Mouse (Mus musculus): ENCODE measurements around the gene Sorcs3.

Gene Sorcs3

DNA sequence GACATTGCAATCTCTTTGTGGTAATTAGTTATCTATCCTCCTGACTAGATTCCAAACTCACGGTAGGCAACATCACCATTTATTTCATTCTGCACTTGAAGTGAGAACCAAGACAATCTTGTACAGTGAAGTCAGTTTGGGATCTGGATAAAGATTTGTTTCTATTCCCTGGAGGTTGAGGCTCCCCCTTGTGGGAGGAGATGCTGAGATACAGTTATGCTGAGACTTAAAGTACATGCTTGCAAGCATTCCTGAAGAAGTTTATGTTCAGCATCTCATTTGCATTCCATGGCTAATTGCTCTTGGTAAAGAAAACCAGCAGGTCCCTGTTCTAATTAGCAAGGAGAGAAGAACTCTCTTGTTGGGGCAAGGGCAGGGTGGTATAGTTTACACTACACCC lies 185.7 kb downstream of the Sorcs3 start:
- no peak for DNase-seq

- DNase-seq, result no peak
Observed at GRCm38 (mm10) chr19:48404774-48405495, 199.1 kb downstream of the Sorcs3 start.

DNA sequence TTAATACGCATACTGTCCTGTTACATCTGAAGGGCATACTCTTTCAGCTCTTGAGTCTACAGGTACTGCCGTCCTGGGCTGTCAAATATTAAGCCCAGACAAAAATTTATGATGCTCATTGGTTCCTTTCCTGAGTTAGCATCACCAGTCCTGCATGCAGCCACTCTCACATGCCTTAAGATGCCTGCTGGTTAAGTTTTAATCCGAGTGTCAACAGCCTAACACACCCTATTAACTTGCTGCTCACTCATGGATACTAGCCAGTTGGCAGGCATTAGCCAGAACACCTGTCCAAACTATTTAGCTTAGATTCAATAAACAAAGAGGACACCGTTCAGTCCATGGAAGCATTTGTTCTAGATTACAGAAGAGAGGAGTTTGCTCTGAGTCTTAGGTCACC lies 202.4 kb downstream of the Sorcs3 start:
- no peak for DNase-seq

DNA sequence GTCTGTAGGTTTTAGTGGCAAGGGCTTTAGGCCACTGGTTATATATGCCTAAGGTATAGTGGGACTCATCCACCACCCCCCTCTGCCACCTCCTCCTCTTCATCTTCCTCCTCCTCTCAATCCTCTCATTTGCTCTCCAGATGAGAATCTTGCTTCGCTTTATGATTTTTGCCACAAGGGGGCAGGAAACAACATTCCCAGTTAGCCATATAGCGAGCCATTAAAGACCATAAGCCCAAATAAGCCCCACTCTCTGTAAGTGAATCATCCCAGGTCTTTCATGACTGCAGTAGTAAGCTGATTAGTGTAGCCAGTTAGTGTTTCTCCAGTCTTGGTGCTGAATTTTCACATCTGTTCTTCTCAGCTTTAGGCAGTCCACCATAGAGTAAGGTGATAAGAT lies 205.5 kb downstream of the Sorcs3 start:
- no peak for DNase-seq

DNA sequence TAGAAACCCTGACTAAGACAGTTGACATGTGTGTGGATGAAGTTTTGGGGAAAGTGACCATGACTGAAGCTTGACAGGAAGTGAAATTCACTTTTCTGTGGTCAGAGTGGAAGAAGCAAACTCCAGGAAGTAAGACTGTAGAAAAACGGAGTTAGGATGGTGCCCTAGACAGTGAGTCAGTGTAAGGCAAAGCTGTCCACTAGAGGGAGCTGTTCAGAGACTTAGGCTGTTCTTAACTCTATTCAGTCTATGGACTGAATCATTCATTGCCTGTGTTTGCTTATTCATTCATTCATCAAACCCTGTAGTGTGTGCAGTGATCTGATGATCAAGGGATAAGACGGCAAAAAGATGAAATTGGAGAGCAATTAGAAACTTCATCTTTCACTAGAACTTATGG lies 208.0 kb downstream of the Sorcs3 start:
- no peak for DNase-seq

- no peak for DNase-seq
Observed at GRCm38 (mm10) chr19:48418356-48418755, 212.5 kb downstream of the Sorcs3 start.

- DNase-seq, result no peak
Observed at GRCm38 (mm10) chr19:48429263-48429662, 223.4 kb downstream of the Sorcs3 start.

DNA sequence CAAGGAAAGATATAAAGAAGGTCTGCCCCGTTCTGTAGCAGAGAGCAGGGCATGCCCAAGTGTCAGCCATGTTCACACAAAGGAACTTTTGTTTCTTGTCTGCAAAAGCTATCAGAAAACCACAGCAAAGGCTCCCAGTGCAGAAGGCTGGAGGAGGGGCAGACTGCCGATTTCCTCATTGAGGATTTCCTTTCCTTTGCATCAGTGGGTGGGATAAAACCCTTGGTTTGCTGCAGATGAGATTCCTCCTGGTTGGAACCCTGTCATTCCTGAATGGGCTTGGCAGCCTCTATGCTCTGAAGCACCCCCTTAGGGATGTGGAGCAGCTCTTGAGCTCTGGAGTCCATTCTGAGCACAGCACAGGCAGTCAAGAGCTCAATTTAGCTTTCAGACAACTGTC lies 223.9 kb downstream of the Sorcs3 start:
- no peak for DNase-seq

DNA sequence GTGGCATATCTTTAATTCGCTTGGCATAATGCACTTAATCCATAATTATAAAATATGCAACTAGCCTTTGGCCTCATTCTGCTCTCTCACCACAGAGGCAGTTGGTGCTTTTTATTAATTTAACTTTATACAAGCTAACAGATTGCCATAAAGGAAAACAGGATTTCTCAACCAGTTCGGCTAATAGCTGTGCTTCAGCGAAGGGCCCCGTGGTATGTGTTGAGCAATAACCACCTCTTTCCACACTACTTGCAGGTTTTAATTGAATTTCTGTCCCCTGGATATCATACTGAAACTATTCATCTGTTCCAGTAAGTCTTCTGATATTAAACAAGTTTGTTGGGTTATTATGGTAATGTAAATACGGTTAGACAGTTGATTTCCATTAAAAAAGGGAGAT lies 224.5 kb downstream of the Sorcs3 start:
- no peak for DNase-seq

- no peak for DNase-seq
Observed at GRCm38 (mm10) chr19:48438450-48438849, 232.6 kb downstream of the Sorcs3 start.

DNA sequence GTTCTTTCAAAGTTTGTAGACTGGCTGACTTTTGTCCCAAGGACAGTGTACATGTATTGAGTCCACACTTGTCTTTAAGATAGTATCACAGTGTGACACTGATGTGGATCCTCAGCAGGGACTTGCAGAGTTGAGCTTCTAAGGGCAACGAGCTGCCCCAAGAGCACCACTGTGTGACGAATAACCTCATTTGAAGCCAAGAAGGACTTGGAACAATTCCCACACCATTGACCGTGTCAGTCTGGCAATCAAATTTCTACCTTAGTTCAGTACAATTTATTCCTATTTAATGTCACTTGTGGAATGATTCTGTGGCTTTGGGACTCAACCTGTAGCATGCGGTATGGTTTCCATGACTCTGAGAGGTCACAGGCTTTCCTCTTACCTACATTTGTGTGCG lies 255.3 kb downstream of the Sorcs3 start:
- no peak for DNase-seq

- DNase-seq, result no peak
Observed at GRCm38 (mm10) chr19:48462426-48462825, 256.6 kb downstream of the Sorcs3 start.

DNA sequence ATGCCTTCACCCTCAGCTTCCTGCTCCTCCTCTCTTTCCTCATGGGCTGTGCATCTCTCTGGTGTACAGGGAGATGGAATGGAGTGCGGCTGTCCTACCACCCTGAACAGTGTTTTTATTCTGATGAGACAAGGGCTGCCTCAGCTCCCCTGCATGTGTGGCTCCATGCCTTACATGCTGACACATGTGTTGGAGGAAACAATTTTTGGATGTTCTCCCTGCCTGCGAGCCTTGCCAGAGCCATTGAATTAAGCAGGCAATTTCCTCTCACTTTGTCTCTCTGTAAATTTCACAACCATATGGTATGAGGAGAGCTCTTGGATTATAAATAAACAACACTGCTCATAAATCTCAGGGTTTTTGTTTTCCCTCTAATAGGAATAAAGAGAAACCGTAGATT lies 257.7 kb downstream of the Sorcs3 start:
- DNase-seq, result no peak

DNA sequence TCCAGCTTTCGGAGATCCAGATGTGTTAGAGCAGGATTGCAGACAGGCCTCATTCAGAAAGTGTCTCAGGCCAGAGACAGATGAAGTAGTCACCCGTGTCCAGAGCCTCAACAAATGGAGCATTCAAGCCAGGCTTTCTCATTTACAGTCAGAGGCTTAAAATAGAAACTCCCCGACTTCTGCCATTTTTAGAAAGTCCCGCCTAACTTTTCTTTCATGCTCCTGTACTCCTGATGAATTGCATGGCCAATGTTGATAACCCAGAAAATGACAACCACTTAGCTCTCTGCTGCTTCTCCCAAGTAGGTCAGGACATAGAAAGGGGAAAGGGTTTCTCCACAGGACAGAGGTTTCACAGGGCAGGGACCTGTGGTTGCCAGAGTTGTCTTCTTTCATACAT lies 261.6 kb downstream of the Sorcs3 start:
- DNase-seq, result no peak

- no peak for DNase-seq
Observed at GRCm38 (mm10) chr19:48469791-48470410, 264.1 kb downstream of the Sorcs3 start.

- DNase-seq, result no peak
Observed at GRCm38 (mm10) chr19:48471927-48472326, 266.1 kb downstream of the Sorcs3 start.

DNA sequence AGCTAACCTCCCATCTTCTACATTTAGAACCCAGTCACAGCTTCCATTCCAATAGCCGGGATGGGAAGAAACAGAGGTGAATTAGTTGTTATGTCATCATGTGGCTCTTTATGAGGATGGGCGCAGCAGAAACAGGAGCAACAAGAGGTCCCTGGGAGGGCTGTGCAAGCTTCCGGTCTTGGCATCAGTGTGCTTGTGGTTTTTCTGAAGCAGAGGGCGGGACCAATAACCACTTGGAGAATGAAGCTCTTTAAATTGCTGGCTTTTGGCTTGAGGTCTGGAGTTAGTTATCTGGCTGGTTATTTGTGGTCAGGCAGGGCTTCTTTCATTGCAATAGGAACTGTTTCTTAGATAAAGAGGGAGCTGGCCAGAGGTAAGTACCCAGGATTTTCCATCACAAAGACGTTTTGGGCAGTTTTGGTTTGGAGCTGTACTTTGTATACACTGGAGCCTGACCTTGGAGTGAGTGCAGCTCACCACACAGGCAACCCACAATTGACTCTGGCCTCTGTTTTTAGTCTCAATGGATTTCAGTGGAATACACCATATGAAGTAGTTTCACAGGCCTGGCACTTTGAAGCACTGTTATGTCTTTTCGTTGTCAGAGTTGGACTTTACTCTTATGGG lies 270.1 kb downstream of the Sorcs3 start:
- DNase-seq, result no peak

DNA sequence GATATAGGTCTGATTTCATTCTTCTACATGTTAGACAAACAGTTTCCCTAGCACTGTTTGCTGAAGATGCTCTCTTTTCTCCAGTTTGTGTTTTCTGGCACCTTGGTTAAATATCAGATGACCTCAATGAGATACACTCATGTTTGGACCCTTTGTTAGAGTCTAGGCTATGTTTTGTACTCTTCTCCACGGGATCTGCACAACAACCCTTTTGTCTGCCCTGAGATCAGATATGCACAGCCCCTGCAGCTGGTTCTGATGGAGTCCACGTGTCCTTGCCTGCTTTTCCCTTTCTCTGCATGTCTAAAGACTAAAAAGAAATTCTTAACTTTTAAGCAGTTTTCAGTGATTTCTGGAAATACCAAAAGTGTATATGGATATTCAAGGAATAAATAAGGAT lies 273.0 kb downstream of the Sorcs3 start:
- no peak for DNase-seq

GRCm38 (mm10) chr19:48482946-48483345 lies 277.1 kb downstream of the Sorcs3 start:
- DNase-seq, result no peak

DNA sequence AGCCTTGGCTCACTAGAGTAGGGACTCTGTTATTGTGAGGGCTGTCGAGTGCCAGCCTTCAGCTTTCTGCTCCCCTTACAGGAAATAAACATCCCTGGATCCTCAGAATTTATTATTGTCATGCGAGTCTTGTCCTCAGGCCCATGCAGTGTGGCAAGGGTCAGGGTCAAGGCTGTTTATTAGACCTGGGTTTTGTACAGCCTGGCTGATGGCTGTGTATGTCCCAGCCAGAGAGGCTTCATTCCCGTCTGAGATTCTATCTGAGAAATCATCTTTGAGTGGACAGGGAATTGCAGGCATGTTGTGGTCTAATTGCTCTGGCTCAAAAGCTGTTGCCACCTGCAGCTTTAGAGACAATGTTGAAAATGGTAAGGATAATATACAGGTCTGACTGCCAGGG lies 285.3 kb downstream of the Sorcs3 start:
- DNase-seq, result no peak

DNA sequence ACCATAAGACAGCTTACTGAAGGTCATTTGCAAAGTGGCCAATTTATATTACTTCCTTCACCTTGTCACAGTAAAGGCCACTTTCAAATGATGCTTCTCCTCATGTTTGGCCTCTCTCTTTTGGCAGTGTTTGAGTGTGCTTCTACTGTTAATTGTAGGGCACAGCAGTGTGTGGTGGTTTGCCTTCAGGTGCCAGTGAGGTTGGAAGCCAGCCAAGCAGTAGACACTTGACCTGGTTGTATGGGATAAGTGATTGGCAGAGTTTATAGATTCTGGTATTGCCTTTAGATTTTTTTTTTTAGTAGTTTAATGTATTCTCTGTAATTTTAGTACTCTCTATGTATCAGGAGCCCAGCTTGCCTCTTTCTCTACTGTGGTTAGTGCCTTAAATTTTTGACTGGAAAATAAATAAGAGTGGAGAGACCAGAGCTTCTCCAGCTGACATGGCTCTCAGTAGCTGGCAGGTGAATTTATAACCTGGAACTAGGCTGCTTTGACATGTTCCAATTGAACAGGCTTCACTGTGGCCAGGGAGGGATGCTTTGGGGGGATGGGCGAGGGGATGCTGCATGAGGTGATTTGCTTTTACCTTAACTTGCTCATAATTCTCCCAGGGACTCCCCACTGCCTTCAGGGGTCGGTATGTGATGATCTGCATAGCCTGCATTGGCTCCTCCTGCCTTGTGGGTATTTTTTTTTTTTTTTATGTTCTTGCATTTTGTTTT lies 298.2 kb downstream of the Sorcs3 start:
- no peak for DNase-seq

DNA sequence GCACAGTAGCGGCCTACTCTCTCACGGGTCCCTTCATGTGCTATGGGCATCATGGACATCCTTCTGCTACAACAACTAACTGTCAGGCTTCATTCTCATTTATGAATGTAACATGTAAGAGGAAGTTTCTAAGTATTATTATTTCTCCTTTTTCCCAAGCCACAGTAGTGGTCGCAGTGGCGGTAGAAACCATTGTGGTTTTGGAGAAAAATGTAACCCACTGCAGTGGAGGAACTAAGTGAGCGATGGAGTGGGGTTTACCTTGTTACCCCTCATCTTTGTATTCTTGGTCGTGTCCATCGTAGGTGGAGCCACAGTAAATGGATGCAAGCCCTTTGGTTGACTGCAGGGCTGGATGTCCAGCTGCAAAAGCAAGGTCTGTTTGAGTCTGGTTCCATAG lies 318.0 kb downstream of the Sorcs3 start:
- no peak for DNase-seq

DNA sequence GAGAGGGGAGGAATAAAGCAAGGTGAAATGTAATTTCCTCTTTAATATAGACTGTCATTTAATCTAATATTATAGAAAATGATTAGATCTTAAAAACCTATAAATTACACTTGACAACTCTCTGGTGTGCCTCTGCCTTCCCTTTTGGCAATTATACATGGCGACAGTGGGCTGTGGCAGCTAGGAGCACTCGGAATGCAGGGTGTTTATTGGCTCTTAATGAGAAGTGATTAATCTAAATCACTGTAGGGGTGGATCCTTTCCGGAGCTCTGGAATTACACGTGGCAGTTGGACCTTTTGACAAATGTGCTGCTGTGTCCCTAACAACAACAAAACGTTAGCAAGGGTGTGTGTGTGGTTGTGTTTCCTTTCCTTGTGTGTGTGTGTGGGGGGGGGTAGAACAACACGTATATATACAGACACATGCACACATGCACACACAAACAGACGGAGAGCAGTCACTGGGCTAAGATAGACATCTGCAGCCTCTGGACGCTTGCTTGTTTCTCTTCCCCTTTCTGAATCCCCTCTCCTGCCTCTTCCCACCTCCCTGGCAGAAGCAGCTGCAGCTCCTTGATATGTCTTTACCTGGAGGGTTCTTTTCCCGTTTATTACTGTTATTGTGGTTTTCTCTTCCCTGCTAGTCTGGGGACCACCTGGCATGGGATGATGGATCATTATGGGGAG lies 318.8 kb downstream of the Sorcs3 start:
- DNase-seq, result no peak

Measured in cerebellum, adult 11 months (tissue).